Mouse (Mus musculus): ENCODE data around the gene Mrpl36.

GRCm38 (mm10) chr13:73322626-73323025, 5.7 kb upstream of the Mrpl36 start:
- TF ChIP-seq POLR2A (IDR thresholded peaks at IDR 0.05; ENCODE audit: control insufficient read depth in 1 of 2, insufficient read depth in 1 of 2, low read depth in 1 of 2, low read length in 2 of 2, poor library complexity in 1 of 2), result no peak
- TF ChIP-seq BHLHE40 (IDR thresholded peaks at IDR 0.05; ENCODE audit: borderline replicate concordance, low read depth, low read length), result no peak
- no peak for TF ChIP-seq ZC3H11A (IDR thresholded peaks at IDR 0.05; ENCODE audit: low read depth, low read length)
- TF ChIP-seq E2F4 (IDR thresholded peaks at IDR 0.05; ENCODE audit: borderline replicate concordance, low read depth, low read length), result no peak
- no peak for TF ChIP-seq TCF12 (IDR thresholded peaks at IDR 0.05; ENCODE audit: low read depth, low read length)
- no peak for TF ChIP-seq CTCF (IDR thresholded peaks at IDR 0.05 in 2 of 3, conservative IDR thresholded peaks at IDR 0.05 in 1 of 3; ENCODE audit: control insufficient read depth in 1 of 3, insufficient read depth in 1 of 3, low read depth in 2 of 3, low read length in 3 of 3, poor library complexity in 1 of 3, severe bottlenecking in 1 of 3)
- no peak for TF ChIP-seq CHD1 (IDR thresholded peaks at IDR 0.05; ENCODE audit: low read depth, low read length)
